9 mouse cellular contexts compared by ENCODE assay signal in genomic region chr14:21439785-21440184, GRCm38 (mm10). TPM values are rescaled to one million over a fixed set of nuclear protein-coding genes. Genes with fewer than 3 reads are reported as not detected.
DNase-seq lines count a peak whose midpoint lies in the region; ATAC-seq and TF ChIP-seq lines count a peak whose summit lies in the region.
"Had no signal": no experiment of that assay in that cellular context is flagged by ENCODE, and none has a peak within 500 bp of the region (broad histone marks: within the 10 kb centered on the region; RNA-seq: fewer than 3 reads in every experiment).

No protein-coding gene starts in this region.

- no peaks in the 10 kb centered on the region for H3K36me3 ChIP-seq in kidney, embryonic 16.5 days (ENCODE audit: insufficient read depth, low read length)
- no peaks in the 10 kb centered on the region for H3K36me3 ChIP-seq in embryonic facial prominence, embryonic 14.5 days (ENCODE audit: control insufficient read depth, insufficient read depth, low read length)
- no peaks in the 10 kb centered on the region for H3K36me3 ChIP-seq in myocyte (ENCODE audit: control insufficient read depth, insufficient read depth)

- no peak for DNase-seq in kidney, adult 8-10 months
- peak; percentile 37 for DNase-seq in adrenal gland, adult 8-10 months
- DNase-seq in embryonic facial prominence, embryonic 14.5 days (ENCODE audit: low spot score): peak; percentile 83
- no peak for DNase-seq in spleen, adult 12 weeks (ENCODE audit: low spot score)
- no peak for DNase-seq in lung, adult 2 months
- no peak for DNase-seq in right cerebral cortex, adult 18-20 months
- DNase-seq: cerebellum, adult 9-10 months had no signal

- no peaks in the 10 kb centered on the region for H3K9me3 ChIP-seq in kidney, embryonic 16.5 days (ENCODE audit: low read length)
- no peaks in the 10 kb centered on the region for H3K9me3 ChIP-seq in embryonic facial prominence, embryonic 14.5 days (ENCODE audit: control insufficient read depth, low read length)

- H3ac ChIP-seq in myocyte (ENCODE audit: control insufficient read depth, insufficient read length): no peak overlapping the region

- H3K27me3 ChIP-seq in kidney, embryonic 16.5 days (ENCODE audit: insufficient read depth, low read length): no peaks in the 10 kb centered on the region
- H3K27me3 ChIP-seq in embryonic facial prominence, embryonic 14.5 days (replicated peaks; ENCODE audit: control insufficient read depth, insufficient read depth, low read length): no peaks in the 10 kb centered on the region
- H3K27me3 ChIP-seq in myocyte (ENCODE audit: control insufficient read depth, insufficient read depth, insufficient read length): no peaks in the 10 kb centered on the region

- no peaks in the 10 kb centered on the region for H3K79me2 ChIP-seq in myocyte (ENCODE audit: control insufficient read depth, insufficient read depth)

- no peak for TF ChIP-seq CTCF in lung, adult 2 months (IDR thresholded peaks at IDR 0.05; ENCODE audit: insufficient read depth, low read length)

- WGBS in kidney, embryonic 16.5 days: 15% methylated on average over 4 of the region's 4 CpGs
- WGBS in embryonic facial prominence, embryonic 14.5 days: 21% methylated on average over 4 of the region's 4 CpGs
- 32% methylated on average over 4 of the region's 4 CpGs for WGBS in lung, adult 2 months

- peaks cover 15% of the 10 kb centered on the region for H3K4me1 ChIP-seq in kidney, embryonic 16.5 days (ENCODE audit: insufficient read depth, low read length)
- peaks cover 42% of the 10 kb centered on the region for H3K4me1 ChIP-seq in embryonic facial prominence, embryonic 14.5 days (ENCODE audit: control insufficient read depth, insufficient read depth, low read length)
- H3K4me1 ChIP-seq in lung, adult 2 months (ENCODE audit: control insufficient read depth, insufficient read depth, low read length): no peaks in the 10 kb centered on the region

- no peak overlapping the region for H3K27ac ChIP-seq in kidney, embryonic 16.5 days (ENCODE audit: low read length)
- H3K27ac ChIP-seq in embryonic facial prominence, embryonic 14.5 days (replicated peaks; ENCODE audit: low read depth, low read length): peak overlapping the region; percentile 34; the same call in 1 of the 2 replicates

- no peak overlapping the region for H3K9ac ChIP-seq in kidney, embryonic 16.5 days (replicated peaks; ENCODE audit: low read length)
- no peak overlapping the region for H3K9ac ChIP-seq in embryonic facial prominence, embryonic 14.5 days (ENCODE audit: low read depth, low read length)

- peak; percentile 76; the same call in 1 of the 2 replicates for ATAC-seq in kidney, embryonic 16.5 days (ENCODE audit: low FRiP score, low TSS enrichment)
- peak; percentile 81 for ATAC-seq in embryonic facial prominence, embryonic 14.5 days (ENCODE audit: low read depth)

- no peak overlapping the region for H3K4me2 ChIP-seq in kidney, embryonic 16.5 days (replicated peaks; ENCODE audit: low read depth, low read length)
- H3K4me2 ChIP-seq in embryonic facial prominence, embryonic 14.5 days (ENCODE audit: low read depth, low read length): no peak overlapping the region
- peak overlapping the region; percentile 37 for H3K4me2 ChIP-seq in myocyte (ENCODE audit: low read depth)

- TF ChIP-seq POLR2A in myocyte (IDR thresholded peaks at IDR 0.05; ENCODE audit: insufficient read length, low read depth): no peak
- TF ChIP-seq POLR2A in lung, adult 2 months (IDR thresholded peaks at IDR 0.05; ENCODE audit: borderline replicate concordance, extremely low read depth, low read depth, low read length): no peak

- H3K4me3 ChIP-seq in kidney, embryonic 16.5 days (ENCODE audit: low read length): no peak overlapping the region
- H3K4me3 ChIP-seq in embryonic facial prominence, embryonic 14.5 days (ENCODE audit: low read depth, low read length): no peak overlapping the region
- H3K4me3 ChIP-seq in myocyte: no peak overlapping the region
- no peak overlapping the region for H3K4me3 ChIP-seq in lung, adult 2 months (replicated peaks; ENCODE audit: extremely low read depth, low read depth, low read length)

TF ChIP-seq in myocyte, 11 proteins besides CTCF, POLR2A, EP300 and RAD21:
- TF ChIP-seq TCF3 (IDR thresholded peaks at IDR 0.05; ENCODE audit: insufficient read length, low read depth) (no peak), USF1 (IDR thresholded peaks at IDR 0.05; ENCODE audit: low read depth) (peak; percentile 88), MYOG (IDR thresholded peaks at IDR 0.05; ENCODE audit: control insufficient read depth in 1 of 3, insufficient read depth in 1 of 3, insufficient read length in 2 of 3, low read depth in 2 of 3) (peak; percentile 41 to 79 (median 52)), MYOD1 (IDR thresholded peaks at IDR 0.05; ENCODE audit: control insufficient read depth in 1 of 3, insufficient read length in 2 of 3, low read depth in 2 of 3) (peak in 2 of 3 experiments; percentile 86 to 92)

RNA-seq across cellular contexts. Expression of gene Kat6b, which starts 41.4 kb away (rescaled TPM):
- polyA plus RNA-seq in kidney, embryonic 16.5 days (2015; fragmentation: Nextera tagmentation; extraction: Ambion mirVana): 12.0 and 15.7 TPM in 2 replicates
- 10 to 100 TPM; 45.4 to 64.1 (median 52.1) TPM for total RNA-seq in adrenal gland, adult 8-10 months (2022)
- 18.0 and 20.9 TPM in 2 replicates for polyA plus RNA-seq in embryonic facial prominence, embryonic 14.5 days (2014; fragmentation: Nextera tagmentation; extraction: Ambion mirVana)
- polyA plus RNA-seq in myocyte (2012; fragmentation: generic; extraction: Trizol): 3.9 TPM
- polyA plus RNA-seq in lung, adult 2 months (2012; rRNA removed): 9.5 and 11.5 TPM in 2 replicates

Comparison
In these comparisons a context has a peak if more than half of its experiments do, and no peak if none do; other contexts are left out.
1. DNase-seq: peak in adrenal gland, adult 8-10 months (single experiment) and embryonic facial prominence, embryonic 14.5 days (single experiment); none in kidney, adult 8-10 months (0 of 2), spleen, adult 12 weeks (single experiment), lung, adult 2 months (single experiment) and right cerebral cortex, adult 18-20 months (single experiment).